Mouse (Mus musculus) MN1 (cell line): ENCODE measurements around the gene Fam166b.

Experiments
- DNase-seq: peaks from one replicate; pipeline ENCODE4 v3.0.0-alpha.2; 2016; ENCODE audit warnings: low spot score

The Fam166b gene

GRCm38 (mm10) chr4:43381408-43382154 is 47.4 kb downstream of the Fam166b start, which contains the start of gene Rusc2:
Gene Rusc2 (plus strand): TSS chr4:43381979.
- no peak for DNase-seq

DNA sequence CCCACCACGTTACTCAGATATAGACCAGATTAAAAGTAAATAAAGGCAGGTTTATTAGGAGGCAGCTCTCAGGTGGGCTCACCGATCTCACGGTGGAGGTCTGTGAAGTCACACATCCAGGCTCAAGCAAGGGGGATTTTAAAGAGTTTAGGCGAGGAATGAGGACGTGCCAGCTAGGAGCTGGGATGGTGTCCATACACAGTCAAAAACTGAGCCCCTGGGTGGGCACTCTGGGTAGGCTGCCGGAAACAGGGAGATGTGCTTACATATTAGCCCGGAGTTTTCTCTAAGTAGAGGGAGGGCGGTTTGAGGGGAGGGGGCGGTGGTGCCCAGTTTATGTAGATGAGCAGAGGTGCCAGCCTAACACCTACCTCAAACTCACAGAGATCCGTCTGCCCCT is 48.0 kb downstream of the Fam166b start:
- no peak for DNase-seq

GRCm38 (mm10) chr4:43379601-43380000 is 49.3 kb downstream of the Fam166b start:
- DNase-seq = no peak
